Comparison of ENCODE assay signal across 8 mouse cellular contexts in genomic region chr11:59661601-59662248, GRCm38 (mm10). TPM values are rescaled to one million over a fixed set of nuclear protein-coding genes. Genes with fewer than 3 reads are reported as not detected.
DNase-seq lines count a peak whose midpoint lies in the region; ATAC-seq lines count a peak whose summit lies in the region.

No protein-coding gene starts in this region.

- peak overlapping the region; percentile 94 for H3K4me3 ChIP-seq in megakaryocyte, embryonic 14.5 days (replicated peaks)
- H3K4me3 ChIP-seq in heart, embryonic 16.5 days (ENCODE audit: low read length) = peak overlapping the region; percentile 66
- H3K4me3 ChIP-seq in limb, embryonic 13.5 days = peak overlapping the region; percentile 69
- H3K4me3 ChIP-seq in neural tube, embryonic 14.5 days (ENCODE audit: low read depth, low read length) = peak overlapping the region; percentile 73

- 3% methylated on average over 28 of the region's 28 CpGs for WGBS in heart, embryonic 16.5 days
- WGBS in limb, embryonic 13.5 days = 2% methylated on average over 28 of the region's 28 CpGs
- WGBS in neural tube, embryonic 14.5 days = under 1% methylated on average over 28 of the region's 28 CpGs

- ATAC-seq in megakaryocyte, adult 5-6 weeks (ENCODE audit: poor library complexity, severe bottlenecking) = no peak
- no peak for ATAC-seq in heart, embryonic 16.5 days (replicated peaks; ENCODE audit: extremely low read depth, insufficient read depth, low FRiP score)
- ATAC-seq in limb, embryonic 13.5 days (ENCODE audit: low FRiP score, low read depth) = peak; percentile 8; the same call in 1 of the 2 replicates
- ATAC-seq in neural tube, embryonic 14.5 days (ENCODE audit: low read depth) = peak; percentile 8; the same call in 1 of the 2 replicates

- no peaks in the 10 kb centered on the region for H3K27me3 ChIP-seq in megakaryocyte, embryonic 14.5 days (replicated peaks)
- H3K27me3 ChIP-seq in heart, embryonic 16.5 days (ENCODE audit: control insufficient read depth, insufficient read depth, low read length) = no peaks in the 10 kb centered on the region
- H3K27me3 ChIP-seq in limb, embryonic 13.5 days = peaks cover 3% of the 10 kb centered on the region; the same call in 1 of the 2 replicates
- no peaks in the 10 kb centered on the region for H3K27me3 ChIP-seq in neural tube, embryonic 14.5 days (ENCODE audit: control insufficient read depth, insufficient read depth, low read length)

- peak; percentile 55 for DNase-seq in embryo, embryonic 10.5 days (ENCODE audit: low spot score)
- DNase-seq in urinary bladder, postnatal 14 days (ENCODE audit: low spot score) = no peak
- DNase-seq in spleen, adult 12 weeks (ENCODE audit: low spot score) = no peak

- no peaks in the 10 kb centered on the region for H3K36me3 ChIP-seq in megakaryocyte, embryonic 14.5 days (replicated peaks; ENCODE audit: low read length)
- H3K36me3 ChIP-seq in heart, embryonic 16.5 days (ENCODE audit: control insufficient read depth, insufficient read depth) = no peaks in the 10 kb centered on the region
- no peaks in the 10 kb centered on the region for H3K36me3 ChIP-seq in limb, embryonic 13.5 days
- no peaks in the 10 kb centered on the region for H3K36me3 ChIP-seq in neural tube, embryonic 14.5 days (ENCODE audit: control insufficient read depth, insufficient read depth, low read length)

- H3K9me3 ChIP-seq in megakaryocyte, embryonic 14.5 days = no peaks in the 10 kb centered on the region
- no peaks in the 10 kb centered on the region for H3K9me3 ChIP-seq in heart, embryonic 16.5 days (replicated peaks; ENCODE audit: control insufficient read depth, low read length)
- no peaks in the 10 kb centered on the region for H3K9me3 ChIP-seq in limb, embryonic 13.5 days
- no peaks in the 10 kb centered on the region for H3K9me3 ChIP-seq in neural tube, embryonic 14.5 days (ENCODE audit: control insufficient read depth, low read length)

- peak overlapping the region; percentile 86 for H3K27ac ChIP-seq in heart, embryonic 16.5 days (ENCODE audit: low read length)
- no peak overlapping the region; the same call in 1 of the 2 replicates for H3K27ac ChIP-seq in limb, embryonic 13.5 days
- H3K27ac ChIP-seq in neural tube, embryonic 14.5 days (ENCODE audit: low read depth, low read length) = peak overlapping the region; percentile 87

- H3K9ac ChIP-seq in heart, embryonic 16.5 days (ENCODE audit: low read length) = peak overlapping the region; percentile 79
- peak overlapping the region; percentile 74 for H3K9ac ChIP-seq in limb, embryonic 13.5 days
- peak overlapping the region; percentile 89 for H3K9ac ChIP-seq in neural tube, embryonic 14.5 days (replicated peaks; ENCODE audit: low read depth, low read length)

- peak overlapping the region; percentile 73 for H3K4me2 ChIP-seq in heart, embryonic 16.5 days (ENCODE audit: low read depth, low read length)
- H3K4me2 ChIP-seq in limb, embryonic 13.5 days (replicated peaks) = peak overlapping the region; percentile 69
- peak overlapping the region; percentile 65 for H3K4me2 ChIP-seq in neural tube, embryonic 14.5 days (ENCODE audit: low read depth, low read length)

- H3K4me1 ChIP-seq in megakaryocyte, embryonic 14.5 days = peaks cover 89% of the 10 kb centered on the region
- peaks cover 25% of the 10 kb centered on the region for H3K4me1 ChIP-seq in heart, embryonic 16.5 days (ENCODE audit: control insufficient read depth, insufficient read depth, low read length)
- peaks cover 42% of the 10 kb centered on the region for H3K4me1 ChIP-seq in limb, embryonic 13.5 days
- H3K4me1 ChIP-seq in neural tube, embryonic 14.5 days (ENCODE audit: control insufficient read depth, insufficient read depth, low read length) = peaks cover 27% of the 10 kb centered on the region

RNA-seq across cellular contexts. Expression of gene Mprip, which starts 0.6 kb away (rescaled TPM):
- polyA plus RNA-seq in megakaryocyte, embryonic 14.5 days (2012; ENCODE audit: insufficient read depth, low replicate concordance) = 18.0 and 37.2 TPM in 2 replicates
- total RNA-seq in megakaryocyte, adult 5-6 weeks (2015) = 23.7 and 26.2 TPM in 2 replicates
- total RNA-seq in megakaryocyte, adult 5-6 weeks (2017) = 58.6 and 61.8 TPM in 2 replicates
- 26.6 and 34.2 TPM in 2 replicates for polyA plus RNA-seq in heart, embryonic 16.5 days (2015; fragmentation: Nextera tagmentation; extraction: Ambion mirVana)
- 40.7 and 44.4 TPM in 2 replicates for polyA plus RNA-seq in limb, embryonic 13.5 days (2015; fragmentation: Nextera tagmentation; extraction: Ambion mirVana)
- polyA plus RNA-seq in neural tube, embryonic 14.5 days (2014; fragmentation: Nextera tagmentation; extraction: Ambion mirVana) = 54.6 and 61.9 TPM in 2 replicates

Comparison
In these comparisons a context has a peak if more than half of its experiments do, and no peak if none do; other contexts are left out.
1. ATAC-seq: peak in limb, embryonic 13.5 days (single experiment) and neural tube, embryonic 14.5 days (single experiment); none in megakaryocyte, adult 5-6 weeks (single experiment) and heart, embryonic 16.5 days (single experiment).
2. Peak in every context shown above with its lines, with median percentiles within 50 percentile points of each other: H3K4me3 ChIP-seq, H3K4me2 ChIP-seq and H3K9ac ChIP-seq.